Mouse (Mus musculus) urinary bladder, postnatal 0 days (tissue): ENCODE data around the gene Tomm20. TPM values are rescaled to one million over a fixed set of nuclear protein-coding genes. Genes with fewer than 3 reads are reported as not detected.

Experiments
- polyA plus RNA-seq: library from polyadenylated mRNA; unstranded; fragments of >200 nt; fragmentation: Nextera tagmentation; extraction: Ambion mirVana; gene quantifications from 2 replicates; pipeline ENCODE4 v1.2.1, GENCODE M21; 2015

Tomm20 gene
- 180 and 191 TPM in 2 replicates for polyA plus RNA-seq

GRCm38 (mm10) chr8:126945730-126946163, at the start of gene Tomm20:
Tomm20 (minus strand) TSS chr8:126945844.

GRCm38 (mm10) chr8:126970579-126971313, 25.1 kb upstream of the Tomm20 start, which contains the start of gene Rbm34:
Rbm34 (minus strand) TSS chr8:126971071.

Other genes with a start within 250 kb of the Tomm20 start
- 13.6 and 16.1 TPM in 2 replicates for gene Rbm34, start 25.2 kb upstream of the Tomm20 start, polyA plus RNA-seq
- 11.5 and 12.4 TPM in 2 replicates for gene Pard3, start 118.0 kb upstream of the Tomm20 start, polyA plus RNA-seq